Mouse (Mus musculus) heart, embryonic 12.5 days (tissue): ENCODE results near the gene Slc6a17. TPM values are rescaled to one million over a fixed set of nuclear protein-coding genes. Genes with fewer than 3 reads are reported as not detected.

ENCODE experiments used
- ATAC-seq: fragments of 200-750 bp; cut with Nextera tagmentation; 2 replicates; pipeline ENCODE4 v1.8.0; 2017; ENCODE audit warnings: moderate TSS enrichment, moderate library complexity; ENCODE audit not compliant: insufficient number of reproducible peaks, low FRiP score
- H3K27ac ChIP-seq: fragments of 300-500 bp; sonication (generic); 2 replicates; pipeline ENCODE4 v1.5.1; 2016; ENCODE audit warnings: mild to moderate bottlenecking, moderate library complexity; ENCODE audit not compliant: poor library complexity, severe bottlenecking
- H3K27me3 ChIP-seq: fragments of 300-500 bp; sonication (generic); replicated peaks from 2 replicates; pipeline ENCODE4 v1.6.1; 2016; ENCODE audit warnings: mild to moderate bottlenecking, moderate library complexity
- H3K36me3 ChIP-seq: fragments of 300-500 bp; sonication (generic); 2 replicates; pipeline ENCODE4 v1.6.1; 2016; ENCODE audit warnings: mild to moderate bottlenecking, moderate library complexity
- H3K4me1 ChIP-seq: fragments of 300-500 bp; sonication (generic); replicated peaks from 2 replicates; pipeline ENCODE4 v1.6.1; 2016; ENCODE audit warnings: mild to moderate bottlenecking
- H3K4me2 ChIP-seq: fragments of 300-500 bp; sonication (generic); 2 replicates; pipeline ENCODE4 v1.6.1; 2016; ENCODE audit warnings: mild to moderate bottlenecking, moderate library complexity
- H3K4me3 ChIP-seq: fragments of 300-500 bp; sonication (generic); 2 replicates; pipeline ENCODE4 v1.5.1; 2016; ENCODE audit warnings: mild to moderate bottlenecking
- H3K9ac ChIP-seq: fragments of 300-500 bp; sonication (generic); 2 replicates; pipeline ENCODE4 v1.6.1; 2016; ENCODE audit warnings: mild to moderate bottlenecking, moderate library complexity
- H3K9me3 ChIP-seq: fragments of 300-500 bp; sonication (generic); replicated peaks from 2 replicates; pipeline ENCODE4 v1.6.1; 2016; ENCODE audit warnings: mild to moderate bottlenecking, moderate library complexity
- WGBS: fragments of 180-500 bp; shearing (Covaris S2); methylation state at CpG from one replicate; pipeline ENCODE4 v1.1.7; 2016; 5-methylcytosine and 5-hydroxymethylcytosine counted together
- polyA plus RNA-seq: library from polyadenylated mRNA; unstranded; fragments of >200 nt; fragmentation: Nextera tagmentation; extraction: Ambion mirVana; gene quantifications from 2 replicates; pipeline ENCODE4 v1.2.1, GENCODE M21; 2016

The Slc6a17 gene
- polyA plus RNA-seq, 1 experiment from 2014 or later: 4.6 TPM

- no peaks in the 10 kb centered on the region for H3K36me3 ChIP-seq
- H3K27ac ChIP-seq: no peak overlapping the region
- H3K4me2 ChIP-seq: no peak overlapping the region
- 81% methylated on average over 2 of the region's 2 CpGs for WGBS
- no peak overlapping the region for H3K9ac ChIP-seq
- no peaks in the 10 kb centered on the region for H3K4me1 ChIP-seq
- ATAC-seq: no peak
- peaks cover 10% of the 10 kb centered on the region for H3K27me3 ChIP-seq
- H3K9me3 ChIP-seq: peaks cover 3% of the 10 kb centered on the region; the same call in 1 of the 2 replicates
- H3K4me3 ChIP-seq: no peak overlapping the region
Observed at GRCm38 (mm10) chr3:107437666-107438065, 80.2 kb downstream of the Slc6a17 start.

GRCm38 (mm10) chr3:107436434-107436833 is 81.4 kb downstream of the Slc6a17 start:
- H3K27ac ChIP-seq: no peak overlapping the region
- 40% methylated on average over 6 of the region's 6 CpGs for WGBS
- H3K27me3 ChIP-seq: peaks cover 4% of the 10 kb centered on the region; the same call in 1 of the 2 replicates
- H3K36me3 ChIP-seq: no peaks in the 10 kb centered on the region
- H3K4me3 ChIP-seq: no peak overlapping the region
- H3K9me3 ChIP-seq: peaks cover 3% of the 10 kb centered on the region; the same call in 1 of the 2 replicates
- no peak overlapping the region for H3K4me2 ChIP-seq
- H3K9ac ChIP-seq: no peak overlapping the region
- H3K4me1 ChIP-seq: 0 out of 2 replicates have a peak, but pooled peaks cover under 1% of the 10 kb centered on the region
- ATAC-seq: no peak

GRCm38 (mm10) chr3:107433614-107434013 is 84.2 kb downstream of the Slc6a17 start:
- no peaks in the 10 kb centered on the region for H3K9me3 ChIP-seq
- no peak overlapping the region for H3K27ac ChIP-seq
- H3K27me3 ChIP-seq: peaks cover 11% of the 10 kb centered on the region; the same call in 1 of the 2 replicates
- ATAC-seq: no peak
- H3K36me3 ChIP-seq: no peaks in the 10 kb centered on the region
- no peak overlapping the region for H3K9ac ChIP-seq
- WGBS: 51% methylated on average over 9 of the region's 9 CpGs
- no peak overlapping the region for H3K4me3 ChIP-seq
- no peak overlapping the region for H3K4me2 ChIP-seq
- H3K4me1 ChIP-seq: 0 out of 2 replicates have a peak, but pooled peaks cover 4% of the 10 kb centered on the region

- Histone ChIP-seq H3K27ac (no peak overlapping the region), H3K9ac (no peak overlapping the region), H3K27me3 (peaks cover 11% of the 10 kb centered on the region; the same call in 1 of the 2 replicates), H3K4me1 (0 out of 2 replicates have a peak, but pooled peaks cover 4% of the 10 kb centered on the region), H3K4me2 (no peak overlapping the region), H3K4me3 (no peak overlapping the region), H3K36me3 (no peaks in the 10 kb centered on the region), H3K9me3 (no peaks in the 10 kb centered on the region)
- no peak for ATAC-seq
- WGBS: 13% methylated on average over 1 of the region's 1 CpGs
Observed at GRCm38 (mm10) chr3:107431268-107431667, 86.5 kb downstream of the Slc6a17 start.

- Histone ChIP-seq H3K36me3 (no peaks in the 10 kb centered on the region), H3K27me3 (no peaks in the 10 kb centered on the region), H3K27ac (no peak overlapping the region), H3K4me1 (no peaks in the 10 kb centered on the region), H3K9me3 (no peaks in the 10 kb centered on the region), H3K4me2 (no peak overlapping the region), H3K4me3 (no peak overlapping the region), H3K9ac (no peak overlapping the region)
- no peak for ATAC-seq
- 64% methylated on average over 11 of the region's 11 CpGs for WGBS
Observed at GRCm38 (mm10) chr3:107424258-107425041, 93.4 kb downstream of the Slc6a17 start.

GRCm38 (mm10) chr3:107420156-107420555 is 97.7 kb downstream of the Slc6a17 start:
- no peaks in the 10 kb centered on the region for H3K36me3 ChIP-seq
- no peak overlapping the region for H3K4me3 ChIP-seq
- no peaks in the 10 kb centered on the region for H3K4me1 ChIP-seq
- no peak overlapping the region for H3K9ac ChIP-seq
- H3K9me3 ChIP-seq: no peaks in the 10 kb centered on the region
- H3K4me2 ChIP-seq: no peak overlapping the region
- H3K27ac ChIP-seq: no peak overlapping the region
- no peak for ATAC-seq
- no peaks in the 10 kb centered on the region for H3K27me3 ChIP-seq
- 34% methylated on average over 2 of the region's 2 CpGs for WGBS

Other genes with a start within 250 kb of the Slc6a17 start
- gene Lamtor5, start 239.2 kb downstream of the Slc6a17 start, polyA plus RNA-seq: 129 and 137 TPM in 2 replicates
- gene Slc16a4, start 226.8 kb downstream of the Slc6a17 start, polyA plus RNA-seq: 2.6 TPM in 2 replicates
- gene Rbm15, start 184.3 kb downstream of the Slc6a17 start, polyA plus RNA-seq: 12.8 TPM in 2 replicates
- 0.12 and 0.15 TPM in 2 replicates for gene Kcnc4, start 58.5 kb downstream of the Slc6a17 start, polyA plus RNA-seq
- not detected in 2 replicates for gene Ubl4b, start 37.1 kb upstream of the Slc6a17 start, polyA plus RNA-seq
- gene Alx3, start 77.0 kb upstream of the Slc6a17 start, polyA plus RNA-seq: 0.49 and 1.4 TPM in 2 replicates
- not detected in 2 replicates for gene Gm10961, start 113.3 kb upstream of the Slc6a17 start, polyA plus RNA-seq
- gene Strip1, start 113.7 kb upstream of the Slc6a17 start, polyA plus RNA-seq: 43.6 and 44.6 TPM in 2 replicates
- 69.3 and 74.0 TPM in 2 replicates for gene Ahcyl1, start 178.5 kb upstream of the Slc6a17 start, polyA plus RNA-seq
- 12.7 and 12.8 TPM in 2 replicates for gene Csf1, start 242.5 kb upstream of the Slc6a17 start, polyA plus RNA-seq